Mouse (Mus musculus) kidney, adult 10 weeks (tissue): ENCODE measurements around the gene Abcf1. TPM values are rescaled to one million over a fixed set of nuclear protein-coding genes. Genes with fewer than 3 reads are reported as not detected.

Experiments
- polyA plus RNA-seq: library from polyadenylated mRNA; stranded (reverse); fragments of 350-450 nt; fragmentation: Illumina TruSeq; extraction: RNeasy Lipid Tissue Mini Kit (QIAGEN cat#74804); gene quantifications from one replicate; pipeline ENCODE4 v1.2.3, GENCODE M21; 2014; ENCODE audit warnings: low read depth, low replicate concordance

The Abcf1 gene
- 35.2 TPM for polyA plus RNA-seq

GRCm38 (mm10) chr17:35969418-35970389 lies at the start of gene Abcf1:
Abcf1 (minus strand) TSS chr17:35969761.

GRCm38 (mm10) chr17:35979401-35980362 lies 10.1 kb upstream of the Abcf1 start, which contains the start of the genes Gnl1 and Prr3:
Gnl1 (plus strand) TSS chr17:35979851.
Prr3 (minus strand) TSS chr17:35980236.

GRCm38 (mm10) chr17:35916297-35917142 lies 53.0 kb downstream of the Abcf1 start, which contains the start of the genes Mrps18b and Ppp1r10:
Mrps18b (minus strand) TSS chr17:35916389.
Ppp1r10 (plus strand) TSS chr17:35916434.

GRCm38 (mm10) chr17:35909919-35910369 lies 59.6 kb downstream of the Abcf1 start, which contains the start of gene Atat1:
Atat1 (minus strand) TSS chr17:35910075.

Other genes with a start within 250 kb of the Abcf1 start
- 13.7 TPM for gene Ier3, start 148.1 kb downstream of the Abcf1 start, polyA plus RNA-seq
- gene Flot1, start 146.5 kb downstream of the Abcf1 start, polyA plus RNA-seq = 7.4 TPM
- gene Tubb5, start 131.5 kb downstream of the Abcf1 start, polyA plus RNA-seq = 11.5 TPM
- 7.1 TPM for gene Mdc1, start 128.2 kb downstream of the Abcf1 start, polyA plus RNA-seq
- 0.32 TPM for gene Nrm, start 108.4 kb downstream of the Abcf1 start, polyA plus RNA-seq
- 0.49 TPM for gene Ppp1r18, start 104.2 kb downstream of the Abcf1 start, polyA plus RNA-seq
- gene Dhx16, start 89.9 kb downstream of the Abcf1 start, polyA plus RNA-seq = 21.8 TPM
- 38.4 TPM for gene 2310061I04Rik, start 72.3 kb downstream of the Abcf1 start, polyA plus RNA-seq
- gene Atat1, start 59.7 kb downstream of the Abcf1 start, polyA plus RNA-seq = 7.0 TPM
- 17.0 TPM for gene Mrps18b, start 53.4 kb downstream of the Abcf1 start, polyA plus RNA-seq
- gene Ppp1r10, start 53.3 kb downstream of the Abcf1 start, polyA plus RNA-seq = 28.8 TPM
- 1.0 TPM for gene Gnl1, start 10.1 kb upstream of the Abcf1 start, polyA plus RNA-seq
- gene Prr3, start 10.5 kb upstream of the Abcf1 start, polyA plus RNA-seq = 1.6 TPM
- gene H2-T24, start 50.8 kb upstream of the Abcf1 start, polyA plus RNA-seq = 4.6 TPM
- gene H2-T23, start 63.1 kb upstream of the Abcf1 start, polyA plus RNA-seq = 6.1 TPM
- 17.7 TPM for gene H2-T22, start 73.0 kb upstream of the Abcf1 start, polyA plus RNA-seq
- not detected for gene Gm6034, start 73.2 kb upstream of the Abcf1 start, polyA plus RNA-seq
- 0.89 TPM for gene Gm11127, start 88.6 kb upstream of the Abcf1 start, polyA plus RNA-seq
- gene Gm19684, start 151.9 kb upstream of the Abcf1 start, polyA plus RNA-seq = not detected
- gene Gm7030, start 159.7 kb upstream of the Abcf1 start, polyA plus RNA-seq = not detected
- not detected for gene Gm8909, start 198.8 kb upstream of the Abcf1 start, polyA plus RNA-seq
- not detected for gene H2-T3, start 220.5 kb upstream of the Abcf1 start, polyA plus RNA-seq